Mouse (Mus musculus) A20 (cell line): ENCODE data around the gene Lix1.

Experiments used
- DNase-seq: peaks from one replicate; pipeline ENCODE4 v3.0.0-alpha.2; 2011; ENCODE audit warnings: low read depth, low spot score

The Lix1 gene

DNA sequence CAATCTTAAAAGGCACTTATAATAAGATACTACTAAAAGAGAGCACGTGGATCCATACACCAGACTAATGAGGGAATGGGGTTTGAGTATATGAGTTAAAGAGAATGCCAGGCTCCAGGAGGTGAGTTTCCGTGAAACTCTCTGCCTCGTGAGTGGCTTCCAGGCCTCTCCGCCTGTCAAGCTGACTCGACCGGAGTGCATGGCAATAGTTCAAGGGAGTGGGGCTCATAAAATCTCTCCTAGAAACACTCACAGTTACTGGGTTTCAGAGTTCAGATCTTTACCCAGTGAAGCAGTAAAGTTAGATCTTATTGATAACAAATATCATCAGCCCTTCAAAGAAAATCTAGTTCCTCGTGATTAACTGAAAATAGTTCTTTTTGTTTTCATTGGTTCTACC lies 94.3 kb downstream of the Lix1 start:
- no peak for DNase-seq

GRCm38 (mm10) chr17:17498848-17499247 lies 96.4 kb downstream of the Lix1 start:
- DNase-seq = no peak

DNA sequence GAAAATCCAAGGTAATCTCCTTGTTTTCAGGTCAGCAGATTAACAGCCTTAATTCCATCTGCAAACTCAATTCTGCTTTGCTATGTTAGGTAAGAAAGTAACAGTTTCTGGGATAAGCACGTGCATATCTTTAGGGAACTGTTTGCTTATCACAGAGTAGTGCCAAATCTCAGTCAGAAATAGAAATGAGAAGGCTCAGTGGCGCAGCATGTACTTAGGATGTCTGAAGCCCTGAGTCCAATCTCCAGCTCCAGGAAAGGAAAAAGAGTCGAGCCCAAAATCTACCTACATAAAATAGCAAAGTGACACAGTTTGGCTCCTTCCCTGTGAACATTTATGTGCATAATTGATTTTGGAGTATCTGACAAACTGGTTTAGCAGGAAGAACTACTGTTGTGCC lies 96.8 kb downstream of the Lix1 start:
- no peak for DNase-seq

DNA sequence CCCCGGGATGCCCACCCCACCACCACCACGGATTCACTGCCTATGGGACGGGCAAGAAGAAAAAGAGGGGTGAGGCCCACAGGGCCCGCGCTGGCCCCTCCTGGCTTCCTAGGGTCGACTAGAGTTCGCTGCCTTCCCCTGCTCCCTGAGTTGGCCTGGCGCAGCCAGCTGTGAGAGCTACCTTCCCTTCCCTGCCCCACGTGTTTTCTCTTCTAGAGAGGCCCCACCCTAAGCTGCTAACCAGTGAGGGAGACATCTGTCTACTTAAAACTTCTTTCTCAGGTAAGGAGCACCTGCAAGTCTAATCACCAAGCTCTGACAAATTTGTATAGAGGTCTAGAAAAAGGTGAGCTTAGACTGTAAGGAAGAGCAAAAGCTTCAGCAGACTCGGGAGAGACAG lies 104.2 kb downstream of the Lix1 start:
- DNase-seq = no peak
